In genomic region chr4:118038023-118038422, GRCm38 (mm10) we compare ENCODE assay signal across 10 mouse cellular contexts.
"Had no signal": no experiment of that assay in that cellular context is flagged by ENCODE, and none has a peak within 500 bp of the region (broad histone marks: within the 10 kb centered on the region; RNA-seq: fewer than 3 reads in every experiment).

No protein-coding gene starts in this region.

- H3K27ac ChIP-seq: liver, embryonic 13.5 days had no signal

- H3K9me3 ChIP-seq: liver, embryonic 13.5 days; midbrain, embryonic 13.5 days had no signal

- H3K4me1 ChIP-seq: liver, embryonic 13.5 days had no signal

- H3K36me3 ChIP-seq: liver, embryonic 13.5 days; midbrain, embryonic 13.5 days had no signal

- H3K4me3 ChIP-seq: liver, embryonic 13.5 days; midbrain, embryonic 13.5 days had no signal

- H3K9ac ChIP-seq: liver, embryonic 13.5 days; liver, postnatal 0 days had no signal

- H3K4me2 ChIP-seq: liver, embryonic 13.5 days; midbrain, embryonic 13.5 days had no signal

- DNase-seq: kidney, adult 11 months; kidney, adult 9 months; kidney, postnatal 10 days; liver; liver, embryonic 13.5 days; liver, postnatal 0 days; right cerebral cortex, postnatal 4 days; spleen, adult 18-20 months; thymus, postnatal 4 days had no signal

- H3K27me3 ChIP-seq: liver, embryonic 13.5 days; midbrain, embryonic 13.5 days had no signal

- ATAC-seq: liver, postnatal 0 days had no signal
